In genomic region chr13:74462699-74463385, GRCm38 (mm10) we compare ENCODE assay signal across 8 mouse cellular contexts. TPM values are rescaled to one million over a fixed set of nuclear protein-coding genes. Genes with fewer than 3 reads are reported as not detected.
A peak's percentile ranks its signal among the peaks of the same experiment; 100 is the strongest.
DNase-seq lines count a peak whose midpoint lies in the region; ATAC-seq and TF ChIP-seq lines count a peak whose summit lies in the region.

No protein-coding gene starts in this region.

- no peaks in the 10 kb centered on the region for H3K27me3 ChIP-seq in heart, embryonic 12.5 days (replicated peaks)
- no peaks in the 10 kb centered on the region for H3K27me3 ChIP-seq in kidney, postnatal 0 days (ENCODE audit: insufficient read depth, low read length)
- no peaks in the 10 kb centered on the region for H3K27me3 ChIP-seq in liver, embryonic 11.5 days (replicated peaks; ENCODE audit: control insufficient read depth, insufficient read depth, low read length)
- no peaks in the 10 kb centered on the region for H3K27me3 ChIP-seq in stomach, embryonic 14.5 days (ENCODE audit: control insufficient read depth, insufficient read depth, low read length)

- peak overlapping the region; percentile 73 for H3K4me3 ChIP-seq in heart, embryonic 12.5 days
- H3K4me3 ChIP-seq in kidney, postnatal 0 days (replicated peaks; ENCODE audit: low read depth, low read length), result peak overlapping the region; percentile 57
- peak overlapping the region; percentile 63 for H3K4me3 ChIP-seq in liver, embryonic 11.5 days (ENCODE audit: low read depth, low read length)
- H3K4me3 ChIP-seq in stomach, embryonic 14.5 days (ENCODE audit: low read depth, low read length), result peak overlapping the region; percentile 35

- no peaks in the 10 kb centered on the region for H3K9me3 ChIP-seq in heart, embryonic 12.5 days (replicated peaks)
- H3K9me3 ChIP-seq in kidney, postnatal 0 days (replicated peaks; ENCODE audit: low read length), result no peaks in the 10 kb centered on the region
- H3K9me3 ChIP-seq in liver, embryonic 11.5 days (ENCODE audit: control insufficient read depth, low read length), result no peaks in the 10 kb centered on the region
- no peaks in the 10 kb centered on the region for H3K9me3 ChIP-seq in stomach, embryonic 14.5 days (ENCODE audit: control insufficient read depth, low read depth, low read length)

- no peaks in the 10 kb centered on the region; the same call in 1 of the 2 replicates for H3K4me1 ChIP-seq in heart, embryonic 12.5 days (replicated peaks)
- no peaks in the 10 kb centered on the region for H3K4me1 ChIP-seq in kidney, postnatal 0 days (replicated peaks; ENCODE audit: insufficient read depth, low read length)
- H3K4me1 ChIP-seq in liver, embryonic 11.5 days (replicated peaks; ENCODE audit: control insufficient read depth, insufficient read depth, low read length), result no peaks in the 10 kb centered on the region
- H3K4me1 ChIP-seq in stomach, embryonic 14.5 days (ENCODE audit: control insufficient read depth, insufficient read depth, low read length), result no peaks in the 10 kb centered on the region

- peak overlapping the region; percentile 97 for H3K27ac ChIP-seq in heart, embryonic 12.5 days (ENCODE audit: poor library complexity, severe bottlenecking)
- H3K27ac ChIP-seq in kidney, postnatal 0 days, result peak overlapping the region; percentile 96
- H3K27ac ChIP-seq in liver, embryonic 11.5 days (ENCODE audit: low read depth, low read length), result peak overlapping the region; percentile 94
- peak overlapping the region; percentile 88 for H3K27ac ChIP-seq in stomach, embryonic 14.5 days (ENCODE audit: low read length)

- peak; percentile 85 for DNase-seq in CD4-positive helper T cell, adult 2 months (ENCODE audit: low read depth, low spot score)
- peak; percentile 83 for DNase-seq in brain, embryonic 18.5 days (ENCODE audit: low read depth, low spot score)
- peak; percentile 97 for DNase-seq in kidney, postnatal 0 days (ENCODE audit: low spot score)
- peak; percentile 77 for DNase-seq in liver, embryonic 11.5 days (ENCODE audit: low spot score)
- peak; percentile 83 for DNase-seq in naive thymus-derived CD4-positive, alpha-beta T cell, adult 2 months (ENCODE audit: low read depth)

- under 1% methylated on average over 23 of the region's 23 CpGs for WGBS in heart, embryonic 12.5 days
- WGBS in kidney, postnatal 0 days, result under 1% methylated on average over 23 of the region's 23 CpGs
- under 1% methylated on average over 23 of the region's 23 CpGs for WGBS in liver, embryonic 11.5 days
- under 1% methylated on average over 23 of the region's 23 CpGs for WGBS in stomach, embryonic 14.5 days

- peak overlapping the region; percentile 77 for H3K9ac ChIP-seq in heart, embryonic 12.5 days
- H3K9ac ChIP-seq in kidney, postnatal 0 days (ENCODE audit: low read depth, low read length), result peak overlapping the region; percentile 71
- H3K9ac ChIP-seq in liver, embryonic 11.5 days (ENCODE audit: low read depth, low read length), result peak overlapping the region; percentile 78
- peak overlapping the region; percentile 38; the same call in 1 of the 2 replicates for H3K9ac ChIP-seq in stomach, embryonic 14.5 days (replicated peaks; ENCODE audit: low read depth, low read length)

- H3K36me3 ChIP-seq in heart, embryonic 12.5 days, result no peaks in the 10 kb centered on the region
- no peaks in the 10 kb centered on the region for H3K36me3 ChIP-seq in kidney, postnatal 0 days (ENCODE audit: insufficient read depth, low read length)
- H3K36me3 ChIP-seq in liver, embryonic 11.5 days (ENCODE audit: control insufficient read depth, insufficient read depth, low read length), result no peaks in the 10 kb centered on the region
- H3K36me3 ChIP-seq in stomach, embryonic 14.5 days (ENCODE audit: control insufficient read depth, insufficient read depth, low read length), result no peaks in the 10 kb centered on the region

- peak overlapping the region; percentile 78 for H3K4me2 ChIP-seq in heart, embryonic 12.5 days
- H3K4me2 ChIP-seq in kidney, postnatal 0 days (ENCODE audit: low read length), result peak overlapping the region; percentile 60
- peak overlapping the region; percentile 81 for H3K4me2 ChIP-seq in liver, embryonic 11.5 days
- H3K4me2 ChIP-seq in stomach, embryonic 14.5 days (replicated peaks; ENCODE audit: low read depth, low read length), result peak overlapping the region; percentile 62

- no peak for TF ChIP-seq CTCF in kidney, postnatal 0 days (IDR thresholded peaks at IDR 0.05; ENCODE audit: low read depth)

- peak; percentile 99 for ATAC-seq in erythroid progenitor cell, adult 5-6 weeks (replicated peaks; ENCODE audit: low FRiP score, poor library complexity, severe bottlenecking)
- ATAC-seq in heart, embryonic 12.5 days (ENCODE audit: insufficient number of reproducible peaks, low FRiP score), result peak; percentile 98
- peak; percentile 98 for ATAC-seq in kidney, postnatal 0 days (replicated peaks; ENCODE audit: low FRiP score, low read depth)
- ATAC-seq in liver, embryonic 11.5 days (replicated peaks; ENCODE audit: low FRiP score), result peak; percentile 99
- ATAC-seq in stomach, embryonic 14.5 days (ENCODE audit: insufficient number of reproducible peaks, insufficient read depth, low FRiP score, low read depth), result peak; percentile 99

RNA-seq across cellular contexts. Expression of gene Zfp825, which starts 30.9 kb away (rescaled TPM):
- 5.0 and 10.8 TPM in 2 replicates for total RNA-seq in erythroid progenitor cell, adult 5-6 weeks (2015; ENCODE audit: low replicate concordance)
- total RNA-seq in erythroid progenitor cell, adult 5-6 weeks (2017; ENCODE audit: low replicate concordance), result 5.1 and 10.5 TPM in 2 replicates
- 13.2 and 14.8 TPM in 2 replicates for polyA plus RNA-seq in heart, embryonic 12.5 days (2016; fragmentation: Nextera tagmentation; extraction: Ambion mirVana)
- 18.7 and 21.6 TPM in 2 replicates for polyA plus RNA-seq in kidney, postnatal 0 days (2015; fragmentation: Nextera tagmentation; extraction: Ambion mirVana)
- polyA plus RNA-seq in liver, embryonic 11.5 days (2014; fragmentation: Nextera tagmentation; extraction: Ambion mirVana), result 17.7 and 18.3 TPM in 2 replicates
- polyA plus RNA-seq in stomach, embryonic 14.5 days (2014; fragmentation: Nextera tagmentation; extraction: Ambion mirVana), result 22.2 and 22.7 TPM in 2 replicates

Comparison
In these comparisons a context has a peak if more than half of its experiments do, and no peak if none do; other contexts are left out.
1. Peak in every context shown above with its lines: DNase-seq, ATAC-seq, H3K4me3 ChIP-seq and H3K27ac ChIP-seq.